Mouse (Mus musculus): Measurements from ENCODE around the gene Trim54.

Trim54 gene

DNA sequence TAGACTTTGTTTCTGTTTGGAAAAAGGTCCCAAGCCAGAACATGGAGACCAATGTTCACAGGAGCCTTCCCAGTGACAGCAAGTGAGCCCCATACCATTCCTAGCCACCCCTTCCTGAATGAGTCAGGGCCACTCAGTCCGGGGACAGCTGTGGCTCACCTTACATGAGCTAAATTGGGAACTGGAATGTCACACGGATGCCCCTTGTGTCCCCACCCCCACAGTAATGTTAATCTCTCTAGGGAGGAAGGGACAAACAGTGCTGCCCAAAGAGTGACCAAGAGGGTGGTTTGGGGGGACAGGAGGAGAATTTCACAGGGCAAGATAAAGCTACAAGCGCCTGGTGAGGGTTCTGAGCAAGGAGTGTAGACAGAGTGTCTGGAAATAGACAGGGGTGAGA is at the start of gene Trim54:
Trim54 (plus strand) TSS at position 359 of the 400 bp plus-strand sequence.
- DNase-seq (ENCODE audit: low read depth) = no peak

DNA sequence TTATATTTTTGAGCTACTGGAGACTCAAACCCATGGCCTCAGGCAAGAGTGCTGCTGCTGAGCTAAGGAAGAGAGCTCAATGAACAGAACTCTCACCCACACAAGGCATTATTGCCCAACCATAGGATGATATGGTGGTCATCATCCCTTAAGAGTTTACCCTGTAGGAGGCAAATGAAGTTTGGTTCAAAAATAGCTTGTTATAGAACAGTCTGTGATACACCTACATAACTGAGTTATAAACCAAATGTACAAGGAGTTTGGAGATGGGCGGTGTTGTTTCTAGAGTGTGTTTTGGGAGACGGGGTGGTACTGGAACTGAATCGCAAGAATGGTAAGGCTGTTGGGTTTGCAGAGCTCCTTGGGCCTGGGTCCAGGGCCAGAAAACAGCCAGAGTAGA is 46.7 kb upstream of the Trim54 start:
- no peak for DNase-seq (ENCODE audit: low read depth)

DNA sequence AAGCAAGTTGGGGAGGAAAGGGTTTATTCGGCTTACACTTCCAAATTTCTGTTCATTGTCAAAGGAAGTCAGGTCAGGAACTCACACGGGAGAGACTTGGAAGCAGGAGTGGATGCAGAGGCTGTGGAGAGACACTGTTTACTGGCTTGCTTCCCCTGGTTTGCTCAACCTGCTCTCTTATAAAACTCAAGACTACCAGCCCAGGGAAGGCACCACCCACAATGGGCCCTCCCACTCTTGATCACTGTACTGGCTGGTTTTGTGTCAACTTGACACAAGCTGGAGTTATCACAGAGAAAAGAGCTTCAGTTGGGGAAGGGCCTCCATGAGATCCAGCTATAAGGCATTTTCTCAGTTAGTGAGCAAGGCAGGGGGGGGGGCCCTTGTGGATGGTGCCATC is 45.5 kb upstream of the Trim54 start:
- DNase-seq (ENCODE audit: low read depth) = no peak

DNA sequence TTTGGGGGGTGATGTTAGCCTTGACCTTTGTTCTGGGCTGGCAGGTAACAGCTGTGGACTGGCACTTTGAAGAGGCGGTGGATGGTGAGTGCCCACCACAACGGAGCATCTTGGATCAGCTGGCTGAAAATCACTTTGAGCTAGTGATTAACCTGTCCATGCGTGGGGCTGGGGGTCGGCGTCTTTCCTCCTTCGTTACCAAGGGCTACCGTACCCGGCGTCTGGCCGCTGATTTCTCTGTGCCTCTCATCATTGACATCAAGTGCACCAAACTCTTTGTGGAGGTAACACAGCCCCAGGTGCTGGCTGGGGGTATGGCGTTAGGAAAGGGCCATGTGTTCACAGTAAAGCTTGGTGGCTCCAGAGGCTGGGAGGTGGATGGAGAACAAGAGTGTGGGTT is 44.7 kb upstream of the Trim54 start:
- DNase-seq (ENCODE audit: low read depth) = no peak

DNA sequence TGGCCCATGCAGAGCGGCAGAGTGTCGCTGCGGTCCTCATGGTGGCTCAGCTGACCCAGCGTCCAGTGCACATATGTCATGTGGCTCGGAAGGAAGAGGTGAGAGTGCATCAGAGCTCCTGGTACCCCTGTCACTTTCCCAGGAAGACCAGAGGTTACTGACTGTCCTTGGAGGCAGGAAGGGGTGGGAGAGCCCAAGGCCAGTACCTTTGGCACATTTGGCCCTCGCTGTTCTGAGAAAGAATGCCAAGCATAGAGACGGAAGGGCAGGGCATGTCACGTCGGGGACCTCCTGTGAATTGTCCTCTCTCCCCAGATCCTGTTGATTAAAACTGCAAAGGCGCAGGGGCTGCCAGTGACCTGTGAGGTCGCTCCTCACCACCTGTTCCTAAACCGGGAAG is 43.3 kb upstream of the Trim54 start:
- DNase-seq (ENCODE audit: low read depth) = no peak

DNA sequence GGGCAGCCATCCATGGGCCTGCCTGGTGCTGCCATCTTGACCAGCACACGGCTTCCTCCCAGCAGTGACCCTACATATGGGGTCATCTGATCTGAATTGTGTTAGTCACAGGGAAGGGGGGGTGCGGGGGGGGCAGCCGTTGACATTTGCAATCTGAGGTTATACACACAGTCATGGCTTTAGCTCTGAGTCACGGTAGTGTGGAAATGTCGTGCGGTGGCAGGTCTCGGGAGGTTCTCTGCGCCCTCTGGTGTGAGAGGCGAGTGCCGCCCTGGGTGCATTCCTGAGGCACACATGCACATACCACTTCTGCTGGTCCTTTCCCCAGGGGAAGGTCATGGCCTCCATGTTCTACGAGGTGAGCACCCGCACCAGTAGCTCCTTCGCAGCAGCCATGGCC is 40.2 kb upstream of the Trim54 start:
- DNase-seq (ENCODE audit: low read depth) = peak; percentile 87

DNA sequence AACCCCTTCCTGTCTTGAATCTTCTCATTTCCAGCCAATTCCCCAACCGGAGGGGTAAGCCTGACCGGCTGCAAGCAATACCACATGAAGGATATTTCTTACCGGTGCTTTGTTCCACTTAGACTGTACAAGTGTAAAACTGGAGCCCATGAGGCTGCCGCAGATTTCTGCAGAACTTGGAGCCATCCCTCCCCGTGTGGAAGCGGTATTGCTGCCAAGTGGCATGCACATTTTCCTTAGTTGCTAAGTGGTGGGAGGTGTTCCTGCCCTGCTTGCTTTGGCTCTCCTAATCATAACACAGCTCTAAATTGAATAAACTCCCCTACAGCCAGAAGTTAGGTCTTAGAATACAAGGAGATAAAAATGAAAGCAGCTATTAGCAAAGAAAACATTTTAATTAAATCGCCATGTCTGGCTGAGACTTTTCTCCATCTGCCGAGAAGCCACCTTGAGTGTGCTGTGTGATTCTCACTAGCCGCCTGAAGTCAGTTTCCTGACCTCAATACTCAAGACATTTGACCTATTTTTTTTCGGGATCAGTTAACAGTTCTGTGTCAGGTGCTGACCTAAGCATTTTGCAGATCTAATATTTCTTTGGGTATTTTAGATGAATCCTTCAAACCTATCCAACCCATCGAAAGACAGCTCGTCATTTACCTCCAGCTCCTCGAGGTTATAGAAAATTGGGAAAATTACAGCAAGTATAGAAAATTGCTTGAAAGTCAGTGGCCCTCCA is 36.3 kb upstream of the Trim54 start:
- no peak for DNase-seq (ENCODE audit: low read depth)

DNA sequence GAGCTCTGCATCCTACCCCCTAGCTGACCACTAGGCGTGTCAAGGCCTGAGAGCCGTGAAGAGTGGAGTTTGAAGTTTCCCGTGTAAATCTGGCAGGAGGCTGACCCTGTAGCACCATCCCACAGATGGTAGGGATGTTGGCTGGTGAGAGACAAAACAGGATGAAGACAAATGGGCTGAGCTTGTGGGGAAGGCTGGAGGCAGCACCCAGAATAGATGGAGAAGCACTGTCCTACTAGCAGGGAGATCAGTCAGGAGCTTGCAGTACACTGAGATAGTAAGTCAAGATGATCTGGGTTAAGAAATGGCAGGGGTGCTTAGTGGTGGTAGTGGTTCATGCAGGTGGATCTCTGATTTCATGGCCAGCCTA is 35.7 kb upstream of the Trim54 start:
- no peak for DNase-seq (ENCODE audit: low read depth)

DNA sequence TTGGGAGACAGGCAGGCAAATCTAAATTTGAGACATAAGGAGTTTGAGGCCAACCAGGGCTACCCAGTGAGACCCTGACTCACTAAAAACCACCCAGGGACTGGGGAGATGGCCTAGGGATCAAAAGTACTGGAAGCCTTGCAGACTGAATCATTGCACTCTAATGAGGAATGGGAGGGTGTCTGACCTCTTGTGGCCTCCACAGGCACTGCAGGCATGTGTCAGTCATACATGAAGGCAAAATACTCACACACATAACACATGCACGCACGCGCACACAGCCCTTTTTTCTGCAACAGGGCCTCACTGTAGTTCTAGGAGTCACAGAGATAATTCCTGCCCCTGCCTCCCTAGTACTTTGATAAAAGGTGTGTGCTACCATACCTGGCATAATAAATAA is 35.1 kb upstream of the Trim54 start:
- peak; percentile 66 for DNase-seq (ENCODE audit: low read depth)

DNA sequence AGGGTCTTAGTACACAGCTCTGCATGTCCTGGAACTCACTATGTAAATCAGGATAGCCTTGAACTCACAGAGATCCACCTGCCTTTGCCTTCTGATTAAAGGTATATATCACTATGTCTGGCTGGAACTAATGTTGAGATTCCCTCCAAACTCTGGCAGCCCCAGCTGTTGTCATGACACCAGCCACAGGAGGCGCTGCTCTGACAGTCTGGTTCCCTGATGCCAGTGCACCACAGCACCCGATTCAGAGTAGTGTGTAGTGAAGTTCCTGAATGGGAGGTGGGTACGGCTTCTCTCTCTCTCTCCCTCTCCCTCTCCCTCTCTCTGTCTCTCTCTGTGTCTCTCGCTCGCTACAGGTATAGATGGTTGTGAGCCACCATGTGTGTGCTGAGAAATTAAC is 34.2 kb upstream of the Trim54 start:
- peak; percentile 59 for DNase-seq (ENCODE audit: low read depth)

DNA sequence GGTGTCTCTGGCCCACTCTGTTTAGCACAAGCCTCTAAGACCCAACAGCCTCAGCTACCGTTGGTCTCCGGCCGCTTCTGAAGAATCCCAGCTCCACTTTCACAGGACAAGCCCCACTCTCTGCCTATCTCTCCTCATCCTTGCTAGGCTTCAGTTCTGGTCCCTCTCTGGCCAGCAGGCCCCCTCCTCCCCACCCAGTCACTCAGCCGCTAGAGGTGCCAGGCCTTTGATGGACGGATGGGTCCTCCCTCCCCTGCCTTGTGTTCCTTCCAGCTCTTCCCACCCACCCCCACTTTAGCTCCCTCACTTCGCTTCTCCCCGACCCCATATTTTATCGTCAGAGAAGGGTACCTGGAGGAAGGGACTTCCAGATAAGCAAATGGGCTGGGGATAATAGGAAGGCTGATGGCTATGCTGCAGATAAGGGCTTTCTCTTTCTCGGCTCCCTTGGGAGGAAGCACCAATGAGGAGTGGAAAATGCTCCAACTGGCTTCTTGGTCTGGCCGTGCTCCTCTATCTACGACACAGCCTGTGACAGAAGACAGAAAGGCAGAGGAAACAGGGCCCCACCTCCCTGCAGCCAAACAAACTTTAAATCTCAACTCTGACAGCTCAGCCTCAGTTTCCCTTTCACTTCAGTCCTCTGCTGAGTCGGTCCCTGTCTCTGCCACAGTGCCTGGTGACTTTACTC is 33.4 kb upstream of the Trim54 start:
- DNase-seq (ENCODE audit: low read depth) = no peak

DNA sequence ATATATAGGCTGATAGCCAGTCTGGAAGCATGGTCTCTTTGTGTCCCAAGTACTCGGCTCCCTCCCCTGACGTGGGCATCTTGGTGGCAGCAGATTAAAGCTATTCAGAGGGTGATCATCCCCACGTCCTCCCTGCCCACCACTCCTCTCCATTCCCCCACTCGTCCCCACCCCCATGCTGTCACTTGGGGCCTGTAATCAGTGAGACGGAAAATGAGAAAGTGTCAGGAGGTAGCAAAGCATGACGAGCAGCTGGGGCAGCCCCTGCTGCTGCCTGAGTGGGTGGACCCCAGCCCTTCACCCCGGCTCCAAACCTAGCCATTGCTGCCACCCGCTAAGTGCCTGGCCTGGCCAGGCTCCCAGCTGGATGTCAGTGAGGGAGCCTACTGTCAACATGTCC is 32.6 kb upstream of the Trim54 start:
- DNase-seq (ENCODE audit: low read depth) = no peak

DNA sequence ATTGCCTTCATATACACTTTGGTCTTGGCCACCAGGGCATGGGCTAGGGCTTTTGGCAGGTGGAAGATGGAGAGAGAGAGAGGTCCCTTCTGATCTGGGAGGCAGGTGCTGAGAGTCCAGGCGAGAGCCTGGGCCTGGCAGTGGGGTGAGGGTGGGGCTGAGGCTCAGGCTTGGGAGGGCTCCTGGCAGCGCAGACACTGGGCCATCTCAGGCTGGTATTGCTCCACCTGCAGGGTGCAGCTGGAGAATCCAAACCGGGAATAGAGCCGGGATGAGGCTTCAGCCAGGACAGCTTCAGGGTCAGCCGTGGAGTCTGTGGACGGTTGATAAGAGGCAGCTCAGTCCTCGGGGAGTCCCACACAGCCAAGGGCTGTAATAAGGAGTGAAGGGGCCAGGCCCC is 29.9 kb upstream of the Trim54 start:
- DNase-seq (ENCODE audit: low read depth) = no peak

DNA sequence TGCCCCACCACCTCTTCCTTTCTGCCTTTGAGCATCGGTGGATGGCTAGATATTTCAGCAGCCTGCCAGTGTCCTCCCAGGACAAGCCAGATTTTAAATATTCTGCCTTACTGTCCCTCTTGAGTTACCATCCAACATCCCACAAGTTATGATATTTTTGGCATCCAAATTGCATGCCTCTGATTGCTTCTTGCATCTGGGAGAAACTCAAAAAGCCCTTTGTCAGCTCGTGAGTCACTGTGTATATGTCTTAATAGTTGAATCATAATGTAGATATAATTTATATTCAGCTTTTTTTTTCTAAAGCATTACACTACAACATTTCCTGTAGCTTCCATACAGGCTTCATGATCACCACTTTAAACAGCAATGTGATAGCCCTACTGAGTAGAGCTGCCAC is 29.4 kb upstream of the Trim54 start:
- no peak for DNase-seq (ENCODE audit: low read depth)

DNA sequence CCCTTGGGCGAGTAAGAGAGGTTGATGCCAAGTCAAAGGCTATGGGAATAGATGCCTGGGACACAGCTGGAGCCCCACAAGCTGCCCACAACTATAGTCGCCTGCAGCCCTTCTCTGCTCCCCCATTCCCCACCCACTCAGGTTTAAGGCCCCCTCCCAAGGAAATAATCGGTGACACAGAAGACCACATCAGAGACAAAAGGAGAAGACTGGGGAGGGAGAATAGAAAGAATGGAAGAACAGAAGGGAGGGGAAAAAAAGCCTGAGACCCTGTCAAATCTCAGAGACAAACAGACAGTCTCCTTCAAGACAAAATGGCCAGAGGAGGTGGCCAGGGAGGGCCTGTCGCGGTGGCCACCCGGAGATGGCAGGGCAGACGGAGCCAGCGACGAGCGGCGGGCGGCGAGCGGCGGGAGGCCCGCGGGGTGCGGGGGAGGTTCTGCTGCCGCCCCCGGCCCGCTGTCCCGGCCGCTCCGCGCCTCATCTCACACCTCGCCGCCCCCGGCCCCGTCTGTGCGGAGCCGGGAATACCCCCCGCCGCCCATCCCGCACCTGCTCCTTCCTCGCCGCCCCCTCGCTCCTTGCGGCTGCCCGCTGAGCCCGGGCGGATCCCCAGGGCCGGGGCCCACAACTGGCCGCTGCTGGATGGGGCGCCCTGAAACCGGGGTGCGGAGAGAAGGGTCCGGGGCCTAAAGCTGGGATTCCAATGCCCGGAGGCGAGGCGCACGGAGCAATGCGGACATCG is 24.1 kb upstream of the Trim54 start:
- DNase-seq (ENCODE audit: low read depth) = no peak

DNA sequence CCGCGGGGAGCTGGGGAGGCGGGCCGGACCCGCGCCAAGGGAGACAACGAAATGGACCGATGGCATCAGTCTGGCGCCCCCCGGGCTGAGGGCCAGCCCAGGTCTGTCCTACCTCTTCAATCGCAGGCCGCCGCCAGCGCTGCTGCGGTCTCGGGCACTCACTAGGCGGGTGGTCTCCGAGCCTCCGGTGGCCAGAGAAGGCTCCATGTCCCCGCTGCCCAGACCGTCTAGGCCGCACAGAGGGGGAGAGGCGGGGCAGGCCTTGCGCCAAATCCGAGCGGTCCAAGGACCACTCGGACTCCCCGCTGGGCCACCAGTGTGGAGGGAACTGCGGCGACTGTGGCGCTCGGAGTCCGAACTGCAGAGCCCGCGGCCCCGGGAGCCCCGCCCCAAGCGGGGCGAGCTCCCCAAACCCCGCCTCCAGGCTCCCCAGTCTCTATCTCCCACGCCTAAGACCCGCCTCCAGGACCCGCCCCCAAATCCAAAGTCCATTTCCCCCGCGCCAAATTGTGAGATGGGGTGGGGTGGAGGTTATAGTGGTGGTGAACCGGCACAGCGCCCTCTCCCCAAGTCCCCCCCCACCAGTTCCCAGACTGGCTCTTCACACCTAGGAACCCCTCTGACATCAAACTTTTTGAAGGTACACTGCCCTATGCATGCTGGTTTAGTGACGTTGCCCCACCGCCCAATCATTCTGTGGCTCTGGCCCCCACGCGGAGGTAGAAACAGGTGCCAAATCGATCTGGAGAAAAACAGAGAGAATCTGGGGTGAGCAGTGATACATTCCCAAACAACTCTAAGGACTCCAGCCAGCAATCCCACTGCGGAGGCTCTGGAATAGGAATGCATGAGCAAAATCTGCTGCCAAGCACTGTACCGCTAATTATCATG is 23.1 kb upstream of the Trim54 start:
- DNase-seq (ENCODE audit: low read depth) = no peak

DNA sequence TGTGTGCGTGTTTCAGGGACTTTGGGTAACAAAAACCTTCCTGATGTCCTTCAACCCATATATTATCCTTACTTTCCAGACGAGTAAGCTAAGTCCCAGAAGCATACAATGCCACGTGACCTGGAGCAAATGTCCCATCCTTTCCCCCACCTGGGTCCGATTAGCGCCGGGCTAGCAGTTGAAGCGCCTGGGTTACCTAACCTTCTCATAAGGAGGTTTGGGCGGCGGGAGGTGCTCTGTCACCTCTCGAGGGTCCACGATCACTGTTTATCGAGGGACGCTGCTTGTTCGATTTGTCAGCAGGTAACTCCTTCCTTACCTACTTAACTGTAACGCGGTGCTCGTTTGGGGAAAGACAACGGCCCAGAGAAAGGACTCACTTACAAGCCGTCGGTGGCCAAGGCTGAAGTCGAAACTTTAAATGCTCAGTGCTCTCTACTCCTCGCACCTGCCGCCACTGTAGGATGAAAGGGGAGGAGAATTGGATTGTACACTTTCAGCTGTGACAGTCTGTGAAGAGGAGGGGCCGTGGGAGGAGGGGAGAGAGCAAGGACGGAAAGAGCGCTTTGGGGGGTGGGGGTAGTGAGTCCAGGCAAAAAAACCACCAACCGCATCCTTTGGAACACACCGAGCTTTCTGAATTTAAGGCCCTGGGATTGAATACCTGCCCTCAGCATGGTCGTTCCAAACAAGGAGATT is 22.3 kb upstream of the Trim54 start:
- no peak for DNase-seq (ENCODE audit: low read depth)

DNA sequence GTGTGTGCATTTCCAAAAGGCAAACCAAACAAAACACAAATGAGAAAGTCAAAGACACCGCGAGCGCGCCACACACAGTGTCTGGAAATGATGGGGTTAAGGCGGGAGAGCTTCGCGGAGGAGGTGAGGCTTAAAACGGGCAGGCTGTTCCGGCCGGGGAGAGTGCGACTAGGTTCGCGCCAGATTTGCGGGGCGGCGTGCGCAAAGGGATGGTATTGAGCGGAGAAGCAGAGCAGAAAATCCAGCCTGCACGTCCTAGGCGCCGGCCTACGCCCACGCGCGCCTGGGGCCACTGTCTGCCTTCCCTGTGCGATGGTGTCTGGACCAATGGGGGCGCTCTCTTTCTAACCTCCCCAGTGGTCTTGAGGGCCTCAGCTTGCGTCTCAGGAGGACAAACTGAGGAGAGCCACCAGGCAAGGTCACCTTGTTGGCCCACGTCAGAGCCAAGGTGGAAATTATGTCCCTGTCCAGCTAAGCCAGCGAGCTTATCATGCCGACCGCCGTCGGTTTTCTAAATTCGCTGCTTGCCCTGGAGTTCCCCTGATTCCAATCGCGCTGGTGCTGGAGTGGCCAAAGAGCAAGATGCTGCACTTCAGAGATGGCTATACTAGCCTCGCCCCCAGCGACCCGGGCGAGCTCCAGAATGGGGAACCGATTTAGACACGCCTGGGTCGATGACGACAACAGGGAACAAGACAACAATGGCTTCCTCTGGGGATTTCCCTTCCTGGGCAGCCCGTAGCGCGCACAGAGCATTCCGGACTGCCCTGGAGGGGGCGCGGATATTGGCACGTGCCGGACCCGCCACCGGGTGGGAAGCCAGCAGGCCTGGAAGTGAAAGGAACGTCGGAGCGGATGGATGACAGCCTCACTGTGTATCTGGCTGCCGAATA is 21.5 kb upstream of the Trim54 start:
- no peak for DNase-seq (ENCODE audit: low read depth)

DNA sequence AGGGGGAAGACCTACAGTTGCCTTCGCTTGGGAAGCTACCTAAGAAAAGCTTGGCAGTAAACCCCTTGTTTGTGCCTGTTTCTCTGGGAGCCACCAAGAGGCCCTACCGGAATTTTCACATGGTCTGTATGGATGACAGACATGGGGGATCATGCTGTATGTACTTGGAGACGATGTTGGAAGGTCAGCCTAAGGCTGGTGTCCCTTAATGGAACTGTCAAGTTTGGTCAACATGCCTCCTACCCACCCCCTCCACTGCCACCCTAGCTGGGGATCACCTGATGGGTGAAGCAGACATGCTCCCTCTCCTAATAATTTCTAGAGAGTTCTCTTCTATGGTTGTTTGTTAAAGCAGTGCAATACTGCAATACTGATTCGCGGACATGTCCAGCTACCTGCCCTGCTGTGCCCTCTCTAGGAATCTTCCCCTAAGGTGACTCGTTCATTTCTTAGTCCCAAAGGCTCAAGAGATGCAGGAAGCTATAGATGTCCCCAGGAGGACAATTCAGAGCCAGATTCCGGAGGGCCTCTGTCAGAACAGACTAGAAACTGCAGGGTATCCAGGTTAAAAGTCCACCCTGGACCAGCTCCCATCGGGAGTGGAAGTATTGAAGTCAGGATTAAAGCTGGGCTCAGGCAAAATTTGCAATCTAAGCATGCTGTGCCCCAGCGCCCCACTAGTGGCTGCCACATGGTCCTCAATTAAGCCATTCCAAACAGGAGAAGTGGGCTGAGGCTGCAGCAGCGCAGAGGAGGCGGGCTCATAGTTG is 20.6 kb upstream of the Trim54 start:
- DNase-seq (ENCODE audit: low read depth) = no peak

DNA sequence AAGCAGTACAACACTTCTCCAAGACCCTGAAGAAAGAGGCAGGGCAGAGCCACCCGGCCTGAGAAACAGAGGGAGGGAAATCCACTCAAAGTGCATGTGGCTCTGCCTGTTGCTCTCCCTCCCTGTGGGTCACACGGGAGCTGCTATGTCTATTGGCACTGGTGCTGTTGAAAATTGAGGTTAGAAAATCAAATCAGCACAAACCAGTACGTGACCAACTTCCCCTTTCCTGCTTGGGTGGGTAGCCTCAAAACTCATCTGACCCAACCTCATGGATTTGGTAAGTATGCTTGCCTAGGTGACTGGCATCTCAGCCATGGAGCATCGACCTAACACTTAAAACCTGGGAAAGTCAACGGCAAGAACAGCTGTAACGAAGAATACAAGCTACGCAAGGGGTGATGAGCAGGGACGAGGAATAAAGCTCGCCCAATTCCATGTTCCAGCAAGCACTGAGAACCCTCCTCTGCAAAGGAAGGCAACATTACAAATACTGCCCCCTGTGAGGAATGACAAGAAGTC is 10.6 kb upstream of the Trim54 start, which contains the start of gene Dnajc5g:
Dnajc5g (plus strand) TSS at position 472 of the 522 bp plus-strand sequence.
- peak; percentile 56 for DNase-seq (ENCODE audit: low read depth)

Measured in 416B (cell line).